Mouse (Mus musculus) brain, embryonic 14.5 days (tissue): Measurements from ENCODE around the gene Tyw5. TPM values are rescaled to one million over a fixed set of nuclear protein-coding genes. Genes with fewer than 3 reads are reported as not detected.

Source experiments
- DNase-seq: peaks from one replicate; pipeline ENCODE4 v3.0.0-alpha.2; 2011; ENCODE audit warnings: low read depth
- CTCF ChIP-seq: fragments of 200-500 bp; IDR thresholded peaks from 2 replicates; pipeline ENCODE4 v1.5.1; 2012; ENCODE audit warnings: inconsistent platforms, mild to moderate bottlenecking, moderate library complexity, borderline replicate concordance; ENCODE audit not compliant: insufficient read depth, insufficient read length; ENCODE audit errors: extremely low read depth
- POLR2A ChIP-seq: fragments of 200-500 bp; IDR thresholded peaks from 2 replicates; pipeline ENCODE4 v1.6.1; 2012; ENCODE audit warnings: mild to moderate bottlenecking, inconsistent platforms, borderline replicate concordance; ENCODE audit not compliant: poor library complexity, insufficient read depth, insufficient read length, severe bottlenecking; ENCODE audit errors: extremely low read depth
- polyA plus RNA-seq: library from polyadenylated mRNA; depleted of rRNA; stranded (reverse); fragments of >200 nt; gene quantifications from 2 replicates; pipeline ENCODE4 v1.2.3, GENCODE M21; 2012

Gene Tyw5
- polyA plus RNA-seq, 1 experiment: 19.3 TPM

DNA sequence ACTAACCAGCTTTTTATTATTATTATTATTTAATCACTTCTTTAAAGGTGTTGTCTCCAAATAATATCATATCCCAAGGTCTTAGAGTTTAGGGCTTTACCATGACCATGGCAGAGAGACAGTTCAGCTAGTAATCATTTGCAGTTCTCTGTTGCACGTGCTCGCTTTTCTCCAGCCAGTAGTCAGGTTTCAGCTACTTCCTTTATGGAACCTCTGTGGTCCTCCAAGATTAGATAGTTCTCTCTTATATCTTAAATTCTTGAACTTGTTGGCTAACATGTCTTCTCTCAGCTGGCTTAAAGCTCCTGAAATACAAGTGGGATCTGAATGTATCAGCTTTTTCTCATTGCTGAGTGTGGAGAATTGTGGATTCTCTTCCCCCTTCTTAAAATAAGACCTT lies 2.1 kb upstream of the Tyw5 start:
- DNase-seq: no peak
- TF ChIP-seq CTCF (no peak), POLR2A (no peak)

- no peak for TF ChIP-seq POLR2A
- TF ChIP-seq CTCF: no peak
- DNase-seq: no peak
Observed at GRCm38 (mm10) chr1:57402116-57402515, 4.8 kb downstream of the Tyw5 start.

DNA sequence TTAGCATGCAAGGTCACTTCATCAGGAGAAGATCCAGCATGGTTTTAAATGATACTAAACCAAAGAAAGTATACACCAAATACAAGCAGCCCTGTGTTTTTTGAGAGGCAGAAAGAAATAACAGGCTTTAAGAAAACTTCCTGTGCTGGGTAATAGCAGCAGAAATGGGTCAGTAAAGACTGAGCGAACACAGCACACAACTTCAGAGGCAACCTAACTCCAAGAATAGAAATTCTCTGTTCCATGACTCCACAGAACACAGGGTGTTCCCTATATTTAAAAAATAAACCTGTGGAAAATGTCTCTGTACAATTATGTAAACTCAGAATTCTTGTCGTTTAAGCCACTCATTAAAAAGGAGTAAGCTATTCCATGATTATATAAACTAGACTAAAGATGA lies 6.0 kb downstream of the Tyw5 start:
- DNase-seq: no peak
- TF ChIP-seq CTCF (no peak), POLR2A (no peak)

GRCm38 (mm10) chr1:57400321-57400720 lies 6.6 kb downstream of the Tyw5 start:
- TF ChIP-seq POLR2A: no peak
- no peak for TF ChIP-seq CTCF
- DNase-seq: no peak

DNA sequence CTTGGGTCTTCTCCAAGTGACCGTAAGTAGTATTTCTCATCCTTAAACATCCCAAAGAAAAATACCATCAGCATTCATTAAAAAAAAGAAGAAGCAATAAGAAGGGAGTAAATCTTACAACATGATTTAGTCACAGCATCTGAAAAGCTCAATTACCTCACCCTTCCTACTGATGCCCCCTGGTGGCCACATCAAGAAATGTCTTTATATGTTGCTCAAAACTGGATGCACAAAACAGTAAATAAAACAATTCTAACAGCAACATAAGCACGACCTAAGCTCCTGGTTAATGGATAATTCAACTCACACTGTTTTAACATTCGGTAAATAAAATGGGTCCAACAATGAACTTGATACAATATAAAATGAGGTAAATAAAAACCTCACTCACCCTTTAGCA lies 12.8 kb downstream of the Tyw5 start:
- peak; percentile 54; the same call in 1 of the 2 replicates for TF ChIP-seq CTCF
- no peak for TF ChIP-seq POLR2A
- DNase-seq: peak; percentile 81

GRCm38 (mm10) chr1:57392417-57392816 lies 14.5 kb downstream of the Tyw5 start:
- TF ChIP-seq POLR2A (no peak), CTCF (no peak)
- DNase-seq: no peak

DNA sequence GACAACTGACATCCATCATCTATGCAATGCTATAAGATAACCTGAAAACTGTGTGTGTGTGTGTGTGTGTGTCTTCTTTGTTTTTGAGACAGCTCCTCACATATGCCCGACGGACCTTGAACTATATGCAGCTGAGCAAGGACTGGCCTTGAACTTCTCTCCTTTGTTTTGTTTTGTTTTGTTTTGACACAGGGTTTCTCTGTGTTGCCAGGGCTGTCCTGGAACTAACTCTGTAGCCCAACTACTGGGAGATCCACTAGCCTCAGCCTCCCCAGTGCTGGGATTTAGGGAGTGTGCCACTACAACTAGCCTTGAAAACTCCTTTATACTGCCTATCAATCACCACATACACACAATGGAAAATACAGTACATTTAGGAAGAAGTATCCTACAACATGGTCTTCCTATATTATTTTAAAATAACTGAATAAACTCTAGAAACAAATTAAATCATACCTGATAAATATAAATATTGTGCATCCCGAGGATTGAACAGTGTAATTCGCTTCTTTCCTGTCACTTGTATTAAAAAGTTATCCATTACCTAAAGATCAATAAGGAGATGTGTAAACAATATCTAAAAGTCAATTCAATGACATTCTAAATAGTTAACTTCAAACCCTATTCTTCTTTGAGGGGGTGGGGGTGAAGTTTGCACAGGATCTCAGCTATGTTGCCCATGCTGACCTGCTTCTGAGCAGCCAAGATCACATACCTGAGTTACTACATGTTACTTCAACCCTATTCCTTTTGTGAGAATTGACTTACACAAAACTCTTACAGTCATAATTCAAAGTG lies 15.7 kb downstream of the Tyw5 start:
- TF ChIP-seq POLR2A (no peak), CTCF (no peak)
- no peak for DNase-seq

DNA sequence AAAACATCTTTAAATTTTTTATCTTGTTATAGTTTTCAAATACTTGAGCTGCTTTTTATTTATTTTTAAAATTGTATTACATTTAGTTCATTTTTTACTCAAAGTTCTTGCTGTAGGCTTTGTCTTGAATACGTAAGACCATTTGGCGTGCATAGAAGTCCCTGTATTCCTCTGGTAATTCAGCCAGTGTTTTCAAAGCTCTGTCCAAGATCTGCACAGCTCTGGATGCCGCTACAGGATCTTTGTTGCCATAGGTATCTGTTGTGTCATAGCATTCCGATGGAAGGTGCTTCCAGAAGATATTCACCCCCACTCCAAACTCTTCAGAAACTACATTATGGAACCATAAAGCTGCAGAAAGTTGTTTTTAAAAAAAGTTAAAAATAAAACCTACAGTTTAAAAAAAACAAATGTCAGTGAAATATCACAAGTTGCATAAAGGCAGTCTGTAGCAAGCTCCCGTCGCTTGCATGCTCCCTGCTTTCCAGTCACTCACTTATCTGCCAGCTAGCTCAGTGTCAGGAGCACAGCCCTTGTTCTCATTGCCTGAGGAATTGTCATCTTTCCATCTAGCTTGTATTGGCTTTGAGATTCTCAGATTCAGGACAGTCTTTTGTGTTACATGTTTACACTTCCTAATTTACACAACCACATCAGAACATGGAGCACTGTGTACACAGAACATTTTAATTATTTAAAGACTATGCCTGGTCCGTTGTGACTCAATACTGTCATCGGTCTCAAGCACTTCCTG lies 18.3 kb downstream of the Tyw5 start:
- DNase-seq: peak; percentile 54
- no peak for TF ChIP-seq CTCF
- TF ChIP-seq POLR2A: no peak

DNA sequence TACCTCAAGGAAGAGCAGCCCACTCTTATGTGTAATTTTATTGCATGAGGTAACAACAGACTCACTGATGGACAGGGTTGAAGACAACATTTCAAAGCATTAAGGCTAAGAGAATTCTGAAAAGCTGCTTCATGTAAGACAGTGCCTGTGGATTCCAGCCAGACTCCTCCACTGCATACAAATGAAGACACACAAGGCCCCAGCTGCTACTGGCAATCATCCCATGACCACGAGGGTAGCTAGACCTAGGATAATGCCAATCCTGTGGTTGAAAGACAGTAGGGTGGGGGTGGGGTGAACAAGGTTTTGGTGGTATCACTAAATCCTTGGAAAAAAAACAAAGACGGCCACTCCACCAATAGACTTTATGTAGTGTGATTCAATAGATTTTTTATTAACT lies 19.0 kb downstream of the Tyw5 start:
- TF ChIP-seq POLR2A (no peak), CTCF (no peak)
- DNase-seq: peak; percentile 97

GRCm38 (mm10) chr1:57386519-57386918 lies 20.4 kb downstream of the Tyw5 start:
- TF ChIP-seq POLR2A: no peak
- TF ChIP-seq CTCF: no peak
- peak; percentile 26 for DNase-seq
